Mouse (Mus musculus): ENCODE data around the gene Poc1a. TPM values are rescaled to one million over a fixed set of nuclear protein-coding genes. Genes with fewer than 3 reads are reported as not detected.
A peak's percentile ranks its signal among the peaks of the same experiment; 100 is the strongest.

Gene Poc1a
- polyA plus RNA-seq, 1 experiment = 72.2 TPM

- no peaks in the 10 kb centered on the region for H3K27me3 ChIP-seq (ENCODE audit: control insufficient read depth, insufficient read depth, low read length)
- H3K27ac ChIP-seq (ENCODE audit: control insufficient read depth, insufficient read depth, low read depth, low read length) = no peak overlapping the region
- TF ChIP-seq CTCF (IDR thresholded peaks at IDR 0.05; ENCODE audit: control insufficient read depth, insufficient read depth, insufficient replicate concordance, low read depth, low read length) = no peak
- no peak overlapping the region for H3K4me3 ChIP-seq (ENCODE audit: control insufficient read depth, low read depth, low read length)
- peaks cover 29% of the 10 kb centered on the region for H3K4me1 ChIP-seq (ENCODE audit: control insufficient read depth, insufficient read depth, low read length)
- H3K36me3 ChIP-seq (ENCODE audit: control insufficient read depth, insufficient read depth, low read length) = no peaks in the 10 kb centered on the region
These were observed 89.9 kb downstream of the Poc1a start for GRCm38 (mm10) chr9:106370620-106371383.

GRCm38 (mm10) chr9:106371384-106371671 is 90.5 kb downstream of the Poc1a start:
- H3K27me3 ChIP-seq (ENCODE audit: control insufficient read depth, insufficient read depth, low read length) = no peaks in the 10 kb centered on the region
- H3K27ac ChIP-seq (ENCODE audit: control insufficient read depth, insufficient read depth, low read depth, low read length) = peak overlapping the region; percentile 40
- H3K4me3 ChIP-seq (ENCODE audit: control insufficient read depth, low read depth, low read length) = no peak overlapping the region
- peaks cover 29% of the 10 kb centered on the region for H3K4me1 ChIP-seq (ENCODE audit: control insufficient read depth, insufficient read depth, low read length)
- TF ChIP-seq CTCF (IDR thresholded peaks at IDR 0.05; ENCODE audit: control insufficient read depth, insufficient read depth, insufficient replicate concordance, low read depth, low read length) (no peak), POLR2A (IDR thresholded peaks at IDR 0.05; ENCODE audit: control insufficient read depth, low read depth, low read length) (no peak)
- H3K36me3 ChIP-seq (ENCODE audit: control insufficient read depth, insufficient read depth, low read length) = no peaks in the 10 kb centered on the region

- Histone ChIP-seq H3K4me3 (ENCODE audit: control insufficient read depth, low read depth, low read length) (no peak overlapping the region), H3K4me1 (ENCODE audit: control insufficient read depth, insufficient read depth, low read length) (peaks cover 29% of the 10 kb centered on the region), H3K27me3 (ENCODE audit: control insufficient read depth, insufficient read depth, low read length) (no peaks in the 10 kb centered on the region), H3K27ac (ENCODE audit: control insufficient read depth, insufficient read depth, low read depth, low read length) (peak overlapping the region; percentile 40), H3K36me3 (ENCODE audit: control insufficient read depth, insufficient read depth, low read length) (no peaks in the 10 kb centered on the region)
- TF ChIP-seq POLR2A (IDR thresholded peaks at IDR 0.05; ENCODE audit: control insufficient read depth, low read depth, low read length) = no peak
- TF ChIP-seq CTCF (IDR thresholded peaks at IDR 0.05; ENCODE audit: control insufficient read depth, insufficient read depth, insufficient replicate concordance, low read depth, low read length) = no peak
These were observed 90.9 kb downstream of the Poc1a start for GRCm38 (mm10) chr9:106371776-106372175.

GRCm38 (mm10) chr9:106372431-106373412 is 91.9 kb downstream of the Poc1a start:
- H3K27me3 ChIP-seq (ENCODE audit: control insufficient read depth, insufficient read depth, low read length) = no peaks in the 10 kb centered on the region
- H3K4me3 ChIP-seq (ENCODE audit: control insufficient read depth, low read depth, low read length) = no peak overlapping the region
- H3K36me3 ChIP-seq (ENCODE audit: control insufficient read depth, insufficient read depth, low read length) = no peaks in the 10 kb centered on the region
- peaks cover 20% of the 10 kb centered on the region for H3K4me1 ChIP-seq (ENCODE audit: control insufficient read depth, insufficient read depth, low read length)
- TF ChIP-seq POLR2A (IDR thresholded peaks at IDR 0.05; ENCODE audit: control insufficient read depth, low read depth, low read length) = no peak
- no peak for TF ChIP-seq CTCF (IDR thresholded peaks at IDR 0.05; ENCODE audit: control insufficient read depth, insufficient read depth, insufficient replicate concordance, low read depth, low read length)
- H3K27ac ChIP-seq (ENCODE audit: control insufficient read depth, insufficient read depth, low read depth, low read length) = no peak overlapping the region; the same call in 1 of the 2 replicates

- no peak overlapping the region for H3K4me3 ChIP-seq (ENCODE audit: control insufficient read depth, low read depth, low read length)
- TF ChIP-seq POLR2A (IDR thresholded peaks at IDR 0.05; ENCODE audit: control insufficient read depth, low read depth, low read length) = no peak
- TF ChIP-seq CTCF (IDR thresholded peaks at IDR 0.05; ENCODE audit: control insufficient read depth, insufficient read depth, insufficient replicate concordance, low read depth, low read length) = no peak
- H3K27me3 ChIP-seq (ENCODE audit: control insufficient read depth, insufficient read depth, low read length) = no peaks in the 10 kb centered on the region
- no peaks in the 10 kb centered on the region for H3K36me3 ChIP-seq (ENCODE audit: control insufficient read depth, insufficient read depth, low read length)
- peaks cover 13% of the 10 kb centered on the region for H3K4me1 ChIP-seq (ENCODE audit: control insufficient read depth, insufficient read depth, low read length)
- no peak overlapping the region for H3K27ac ChIP-seq (ENCODE audit: control insufficient read depth, insufficient read depth, low read depth, low read length)
These were observed 93.1 kb downstream of the Poc1a start for GRCm38 (mm10) chr9:106373973-106374372.

- Histone ChIP-seq H3K4me3 (ENCODE audit: control insufficient read depth, low read depth, low read length) (no peak overlapping the region), H3K27me3 (ENCODE audit: control insufficient read depth, insufficient read depth, low read length) (no peaks in the 10 kb centered on the region), H3K27ac (ENCODE audit: control insufficient read depth, insufficient read depth, low read depth, low read length) (no peak overlapping the region), H3K4me1 (ENCODE audit: control insufficient read depth, insufficient read depth, low read length) (no peaks in the 10 kb centered on the region), H3K36me3 (ENCODE audit: control insufficient read depth, insufficient read depth, low read length) (no peaks in the 10 kb centered on the region)
- TF ChIP-seq POLR2A (IDR thresholded peaks at IDR 0.05; ENCODE audit: control insufficient read depth, low read depth, low read length) = no peak
- TF ChIP-seq CTCF (IDR thresholded peaks at IDR 0.05; ENCODE audit: control insufficient read depth, insufficient read depth, insufficient replicate concordance, low read depth, low read length) = no peak
These were observed 96.4 kb downstream of the Poc1a start for GRCm38 (mm10) chr9:106377247-106377646.

GRCm38 (mm10) chr9:106378045-106378444 is 97.2 kb downstream of the Poc1a start:
- no peak overlapping the region for H3K27ac ChIP-seq (ENCODE audit: control insufficient read depth, insufficient read depth, low read depth, low read length)
- TF ChIP-seq POLR2A (IDR thresholded peaks at IDR 0.05; ENCODE audit: control insufficient read depth, low read depth, low read length) (no peak), CTCF (IDR thresholded peaks at IDR 0.05; ENCODE audit: control insufficient read depth, insufficient read depth, insufficient replicate concordance, low read depth, low read length) (no peak)
- H3K27me3 ChIP-seq (ENCODE audit: control insufficient read depth, insufficient read depth, low read length) = no peaks in the 10 kb centered on the region
- H3K36me3 ChIP-seq (ENCODE audit: control insufficient read depth, insufficient read depth, low read length) = no peaks in the 10 kb centered on the region
- H3K4me1 ChIP-seq (ENCODE audit: control insufficient read depth, insufficient read depth, low read length) = no peaks in the 10 kb centered on the region
- H3K4me3 ChIP-seq (ENCODE audit: control insufficient read depth, low read depth, low read length) = no peak overlapping the region
